Mouse (Mus musculus): Measurements from ENCODE around the gene Ap1s3. TPM values are rescaled to one million over a fixed set of nuclear protein-coding genes. Genes with fewer than 3 reads are reported as not detected.
"Not testable (repeated sequence)": the region's sequence is repeated elsewhere in the genome, so short reads cannot be mapped to it uniquely, and the experiment has no call there.

Gene Ap1s3
- total RNA-seq, 2 experiments from 2014 or later: 3.0 to 5.2 TPM

- DNase-seq (ENCODE audit: low spot score in 2 of 2); intact Hi-C loops (cut with DNase I): not testable (repeated sequence)
Measured at GRCm38 (mm10) chr1:79611271-79611670, 60.5 kb downstream of the Ap1s3 start.

GRCm38 (mm10) chr1:79608856-79609255 is 62.9 kb downstream of the Ap1s3 start:
- DNase-seq (ENCODE audit: low spot score in 2 of 2); intact Hi-C loops (cut with DNase I): not testable (repeated sequence)

GRCm38 (mm10) chr1:79602500-79602899 is 69.3 kb downstream of the Ap1s3 start:
- no peak for DNase-seq (ENCODE audit: low spot score in 2 of 2)
- intact Hi-C loops (cut with DNase I): no loop called here

GRCm38 (mm10) chr1:79598385-79599178 is 73.2 kb downstream of the Ap1s3 start:
- intact Hi-C loops (cut with DNase I): no loop called here
- no peak for DNase-seq (ENCODE audit: low spot score in 2 of 2)

- intact Hi-C loops (cut with DNase I): no loop called here
- DNase-seq (ENCODE audit: low spot score in 2 of 2): no peak
Measured at GRCm38 (mm10) chr1:79592721-79593277, 79.0 kb downstream of the Ap1s3 start.

- DNase-seq (ENCODE audit: low spot score in 2 of 2): no peak
- intact Hi-C loops (cut with DNase I): no loop called here
Measured at GRCm38 (mm10) chr1:79591091-79591490, 80.7 kb downstream of the Ap1s3 start.

GRCm38 (mm10) chr1:79589971-79590763 is 81.6 kb downstream of the Ap1s3 start:
- intact Hi-C loops (cut with DNase I): no loop called here
- no peak for DNase-seq (ENCODE audit: low spot score in 2 of 2)

- intact Hi-C loops (cut with DNase I): no loop called here
- DNase-seq (ENCODE audit: low spot score in 2 of 2): no peak
Measured at GRCm38 (mm10) chr1:79589424-79589823, 82.3 kb downstream of the Ap1s3 start.

- intact Hi-C loops (cut with DNase I): loop anchor here (1.0 to 5.0 kb wide), 2 partner anchors 96 to 134 kb away; no protein-coding TSS in a partner anchor
- peak; percentile 74 to 96 for DNase-seq (ENCODE audit: low spot score in 2 of 2)
Measured at GRCm38 (mm10) chr1:79581136-79581679, 90.6 kb downstream of the Ap1s3 start.

GRCm38 (mm10) chr1:79577357-79577756 is 94.4 kb downstream of the Ap1s3 start:
- no peak for DNase-seq (ENCODE audit: low spot score in 2 of 2)
- intact Hi-C loops (cut with DNase I): no loop called here

GRCm38 (mm10) chr1:79571912-79572311 is 99.9 kb downstream of the Ap1s3 start:
- no peak for DNase-seq (ENCODE audit: low spot score in 2 of 2)
- intact Hi-C loops (cut with DNase I): no loop called here

GRCm38 (mm10) chr1:79571126-79571525 is 100.6 kb downstream of the Ap1s3 start:
- DNase-seq (ENCODE audit: low spot score in 2 of 2): no peak

GRCm38 (mm10) chr1:79561186-79561585 is 110.6 kb downstream of the Ap1s3 start:
- intact Hi-C loops (cut with DNase I): no loop called here
- DNase-seq (ENCODE audit: low spot score in 2 of 2): no peak

More at GRCm38 (mm10) chr1:79571126-79571525, 100.6 kb downstream of the Ap1s3 start:
- intact Hi-C loops (cut with DNase I): no loop called here

Other genes with a start within 250 kb of the Ap1s3 start
- gene Scg2, start 231.9 kb downstream of the Ap1s3 start, total RNA-seq (2021): 100 to 1,000 TPM; 227 to 242 TPM
- 10 to 100 TPM; 25.7 to 27.5 TPM for gene Mrpl44, start 104.0 kb upstream of the Ap1s3 start, total RNA-seq (2021)
- 10 to 100 TPM; 37.7 to 42.9 TPM for gene Wdfy1, start 104.2 kb upstream of the Ap1s3 start, total RNA-seq (2021)
- 100 to 1,000 TPM; 136 to 162 TPM for gene Serpine2, start 189.2 kb upstream of the Ap1s3 start, total RNA-seq (2021)

All from left cerebral cortex, postnatal 25 days (tissue).